Mouse (Mus musculus) embryonic facial prominence, embryonic 13.5 days (tissue): ENCODE measurements around the gene Mrpl43. TPM values are rescaled to one million over a fixed set of nuclear protein-coding genes. Genes with fewer than 3 reads are reported as not detected.
A peak's percentile ranks its signal among the peaks of the same experiment; 100 is the strongest.

Experiments
- ATAC-seq: fragments of 200-750 bp; cut with Nextera tagmentation; 2 replicates; pipeline ENCODE4 v1.8.0; 2017; ENCODE audit warnings: low read depth; ENCODE audit not compliant: insufficient number of reproducible peaks, insufficient read depth, low FRiP score, low TSS enrichment
- H3K27ac ChIP-seq: fragments of 300-500 bp; sonication (generic); 2 replicates; pipeline ENCODE4 v1.5.1; 2015; ENCODE audit warnings: moderate library complexity, mild to moderate bottlenecking, inconsistent platforms
- H3K27me3 ChIP-seq: fragments of 300-500 bp; sonication (generic); 2 replicates; pipeline ENCODE4 v1.6.1; 2015; ENCODE audit warnings: mild to moderate bottlenecking, inconsistent platforms
- H3K36me3 ChIP-seq: fragments of 300-500 bp; sonication (generic); 2 replicates; pipeline ENCODE4 v1.6.1; 2015; ENCODE audit warnings: mild to moderate bottlenecking, inconsistent platforms
- H3K4me1 ChIP-seq: fragments of 300-500 bp; sonication (generic); 2 replicates; pipeline ENCODE4 v1.6.1; 2015; ENCODE audit warnings: inconsistent platforms
- H3K4me2 ChIP-seq: fragments of 300-500 bp; sonication (generic); 2 replicates; pipeline ENCODE4 v1.6.1; 2015; ENCODE audit warnings: moderate library complexity, mild to moderate bottlenecking, inconsistent platforms
- H3K4me3 ChIP-seq: fragments of 300-500 bp; sonication (generic); 2 replicates; pipeline ENCODE4 v1.5.1; 2015; ENCODE audit warnings: mild to moderate bottlenecking, inconsistent platforms
- H3K9ac ChIP-seq: fragments of 300-500 bp; sonication (generic); 2 replicates; pipeline ENCODE4 v1.6.1; 2015; ENCODE audit warnings: mild to moderate bottlenecking, inconsistent platforms
- H3K9me3 ChIP-seq: fragments of 300-500 bp; sonication (generic); 2 replicates; pipeline ENCODE4 v1.6.1; 2016; ENCODE audit warnings: inconsistent platforms
- WGBS: fragments of 180-500 bp; shearing (Covaris S2); methylation state at CpG from one replicate; pipeline ENCODE4 v1.1.7; 2015; ENCODE audit warnings: mixed read lengths; 5-methylcytosine and 5-hydroxymethylcytosine counted together
- polyA plus RNA-seq: library from polyadenylated mRNA; unstranded; fragments of >200 nt; fragmentation: Nextera tagmentation; extraction: Ambion mirVana; gene quantifications from 2 replicates; pipeline ENCODE4 v1.2.1, GENCODE M21; 2015

The Mrpl43 gene
- polyA plus RNA-seq, 1 experiment from 2014 or later: 81.2 TPM

DNA sequence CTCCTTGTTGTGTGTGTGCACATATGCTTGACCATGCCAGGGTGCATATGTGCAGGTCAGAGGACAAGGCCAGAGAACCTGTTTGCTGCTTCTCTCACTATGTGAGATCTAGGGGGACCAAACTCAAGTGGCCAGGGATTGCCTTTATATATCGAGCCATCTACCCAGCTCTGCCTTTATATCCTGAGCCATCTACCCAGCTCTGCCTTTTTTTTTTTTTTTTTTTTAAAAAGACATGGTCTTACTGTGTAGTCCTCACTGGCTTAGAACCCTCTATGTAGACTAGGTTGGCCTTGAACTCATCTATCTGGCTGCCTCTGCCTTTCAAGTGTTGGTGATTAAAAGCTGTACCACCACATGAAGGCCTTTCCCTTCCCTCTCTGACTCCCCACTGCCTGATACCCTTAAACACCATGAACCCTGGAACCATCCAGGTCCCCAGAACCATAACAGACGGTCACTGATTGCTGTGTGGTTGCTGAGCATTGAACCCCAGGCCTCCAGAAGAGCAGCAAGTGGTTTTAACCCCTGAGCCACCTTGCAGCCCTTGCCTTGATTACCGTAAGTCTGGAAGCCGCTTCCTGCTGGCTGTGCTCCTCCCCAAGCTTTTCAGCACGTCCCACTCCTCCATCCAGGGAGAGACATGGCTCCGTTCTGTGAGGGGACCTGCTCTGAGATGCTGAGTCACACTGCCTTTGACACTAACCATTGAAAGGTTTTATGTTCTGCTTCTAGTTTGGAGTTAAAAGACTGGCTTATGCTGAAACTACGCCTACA, 2.3 kb downstream of the Mrpl43 start:
- H3K9ac ChIP-seq: peak overlapping the region; percentile 27; the same call in 1 of the 2 replicates
- H3K27ac ChIP-seq: no peak overlapping the region
- no peaks in the 10 kb centered on the region for H3K9me3 ChIP-seq
- H3K36me3 ChIP-seq: peaks cover 65% of the 10 kb centered on the region
- no peak for ATAC-seq
- H3K4me1 ChIP-seq: peaks cover 28% of the 10 kb centered on the region
- H3K4me2 ChIP-seq: no peak overlapping the region
- 85% methylated on average over 7 of the region's 7 CpGs for WGBS
- H3K27me3 ChIP-seq: no peaks in the 10 kb centered on the region
- no peak overlapping the region for H3K4me3 ChIP-seq

- peaks cover 17% of the 10 kb centered on the region for H3K4me1 ChIP-seq
- H3K4me2 ChIP-seq: no peak overlapping the region
- WGBS: 78% methylated on average over 3 of the region's 3 CpGs
- ATAC-seq: no peak
- no peaks in the 10 kb centered on the region for H3K27me3 ChIP-seq
- peaks cover 72% of the 10 kb centered on the region for H3K36me3 ChIP-seq
- no peaks in the 10 kb centered on the region for H3K9me3 ChIP-seq
- no peak overlapping the region for H3K4me3 ChIP-seq
- no peak overlapping the region for H3K27ac ChIP-seq
- no peak overlapping the region for H3K9ac ChIP-seq
These were observed 3.9 kb downstream of the Mrpl43 start for GRCm38 (mm10) chr19:45002301-45002700.

DNA sequence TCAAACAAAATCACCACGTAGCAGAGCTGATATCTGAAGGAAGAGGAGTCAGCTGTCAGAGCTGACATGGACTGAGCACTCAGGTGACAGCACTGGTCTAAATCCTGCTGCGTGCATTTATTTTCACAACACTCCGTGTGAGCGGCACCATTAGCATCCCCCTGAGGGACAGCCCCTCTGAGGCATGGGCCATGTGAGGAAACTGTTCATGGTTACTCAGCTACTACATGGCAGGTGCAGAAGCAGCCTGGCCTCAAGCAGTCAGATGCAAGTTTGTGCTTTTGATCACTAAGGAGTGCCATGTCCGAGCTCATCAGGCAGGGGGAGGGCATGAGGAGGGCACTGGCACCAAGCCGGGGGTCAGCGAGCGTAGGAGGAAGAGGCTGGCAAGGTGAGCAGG, 6.6 kb downstream of the Mrpl43 start:
- no peak overlapping the region for H3K4me3 ChIP-seq
- H3K27me3 ChIP-seq: no peaks in the 10 kb centered on the region
- 0 out of 2 replicates have a peak, but pooled peaks cover 2% of the 10 kb centered on the region for H3K4me1 ChIP-seq
- 85% methylated on average over 8 of the region's 8 CpGs for WGBS
- no peak overlapping the region for H3K9ac ChIP-seq
- ATAC-seq: no peak
- no peaks in the 10 kb centered on the region for H3K9me3 ChIP-seq
- peaks cover 80% of the 10 kb centered on the region for H3K36me3 ChIP-seq
- no peak overlapping the region for H3K4me2 ChIP-seq
- no peak overlapping the region for H3K27ac ChIP-seq

DNA sequence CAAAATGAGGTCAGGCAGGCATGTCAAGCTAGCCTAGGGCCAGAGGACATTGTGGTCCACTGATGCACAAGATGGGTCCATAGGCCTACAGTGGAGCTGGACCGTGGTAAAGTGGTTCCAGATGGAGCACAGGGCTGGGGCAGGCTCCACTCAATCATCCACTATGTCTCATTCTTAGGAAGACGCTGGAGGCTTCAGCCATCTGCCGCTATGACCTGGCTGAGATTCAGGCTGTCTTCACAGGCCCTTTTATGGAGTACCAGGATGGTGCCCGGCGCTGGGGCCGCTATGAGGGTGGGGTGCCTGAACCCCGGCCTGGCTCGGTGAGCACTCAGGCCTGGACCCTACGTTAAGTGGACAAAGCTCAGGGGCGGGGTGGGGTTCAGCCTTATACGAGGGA, 8.5 kb downstream of the Mrpl43 start:
- no peak for ATAC-seq
- no peaks in the 10 kb centered on the region for H3K9me3 ChIP-seq
- H3K27me3 ChIP-seq: no peaks in the 10 kb centered on the region
- no peak overlapping the region for H3K9ac ChIP-seq
- no peak overlapping the region for H3K4me3 ChIP-seq
- H3K36me3 ChIP-seq: peaks cover 66% of the 10 kb centered on the region
- no peaks in the 10 kb centered on the region for H3K4me1 ChIP-seq
- no peak overlapping the region for H3K4me2 ChIP-seq
- no peak overlapping the region for H3K27ac ChIP-seq
- 70% methylated on average over 11 of the region's 11 CpGs for WGBS

- WGBS: 60% methylated on average over 7 of the region's 7 CpGs
- Histone ChIP-seq H3K4me2 (no peak overlapping the region), H3K36me3 (peaks cover 25% of the 10 kb centered on the region), H3K9me3 (no peaks in the 10 kb centered on the region), H3K4me1 (peaks cover 31% of the 10 kb centered on the region), H3K27me3 (no peaks in the 10 kb centered on the region), H3K4me3 (no peak overlapping the region), H3K27ac (no peak overlapping the region), H3K9ac (no peak overlapping the region)
- no peak for ATAC-seq
These were observed 13.5 kb downstream of the Mrpl43 start for GRCm38 (mm10) chr19:44992712-44993111.

DNA sequence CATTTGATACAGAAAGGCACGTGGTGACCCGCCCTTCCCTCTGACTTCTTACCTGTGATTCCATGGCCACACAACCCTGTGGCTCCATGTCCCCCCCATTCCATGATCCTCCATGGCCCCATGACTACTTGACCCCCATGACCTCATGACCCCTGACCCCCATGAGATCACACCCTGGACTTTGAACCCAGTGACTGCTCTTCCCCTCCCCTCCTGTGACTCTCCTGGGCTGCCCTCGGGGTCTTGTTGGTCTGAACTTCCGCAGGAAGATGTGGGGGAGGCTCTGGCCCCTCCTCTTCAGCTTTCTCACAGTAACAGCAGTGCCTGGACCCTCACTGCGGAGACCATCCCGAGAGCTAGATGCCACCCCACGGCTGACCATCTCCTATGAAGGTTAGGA, 14.0 kb downstream of the Mrpl43 start:
- Histone ChIP-seq H3K4me2 (no peak overlapping the region), H3K36me3 (peaks cover 21% of the 10 kb centered on the region), H3K9ac (no peak overlapping the region), H3K4me3 (no peak overlapping the region), H3K4me1 (peaks cover 31% of the 10 kb centered on the region), H3K27me3 (no peaks in the 10 kb centered on the region), H3K9me3 (no peaks in the 10 kb centered on the region), H3K27ac (no peak overlapping the region)
- no peak for ATAC-seq
- 34% methylated on average over 7 of the region's 7 CpGs for WGBS

GRCm38 (mm10) chr19:44991031-44991430, 15.2 kb downstream of the Mrpl43 start:
- WGBS: 73% methylated on average over 8 of the region's 8 CpGs
- Histone ChIP-seq H3K27me3 (no peaks in the 10 kb centered on the region), H3K4me1 (peaks cover 31% of the 10 kb centered on the region), H3K9ac (0 out of 2 replicates have a peak overlapping the region, but pooled peaks have one; percentile 78), H3K9me3 (no peaks in the 10 kb centered on the region), H3K36me3 (peaks cover 12% of the 10 kb centered on the region), H3K4me3 (no peak overlapping the region), H3K4me2 (no peak overlapping the region), H3K27ac (no peak overlapping the region)
- ATAC-seq: no peak

- Histone ChIP-seq H3K4me1 (peaks cover 31% of the 10 kb centered on the region), H3K9me3 (no peaks in the 10 kb centered on the region), H3K27ac (peak overlapping the region; percentile 34), H3K4me2 (peak overlapping the region; percentile 89), H3K27me3 (no peaks in the 10 kb centered on the region), H3K36me3 (peaks cover 12% of the 10 kb centered on the region; the same call in 1 of the 2 replicates), H3K4me3 (peak overlapping the region; percentile 77), H3K9ac (peak overlapping the region; percentile 78)
- ATAC-seq: no peak
- 5% methylated on average over 22 of the region's 22 CpGs for WGBS
These were observed 16.4 kb downstream of the Mrpl43 start for GRCm38 (mm10) chr19:44989567-44990495.

DNA sequence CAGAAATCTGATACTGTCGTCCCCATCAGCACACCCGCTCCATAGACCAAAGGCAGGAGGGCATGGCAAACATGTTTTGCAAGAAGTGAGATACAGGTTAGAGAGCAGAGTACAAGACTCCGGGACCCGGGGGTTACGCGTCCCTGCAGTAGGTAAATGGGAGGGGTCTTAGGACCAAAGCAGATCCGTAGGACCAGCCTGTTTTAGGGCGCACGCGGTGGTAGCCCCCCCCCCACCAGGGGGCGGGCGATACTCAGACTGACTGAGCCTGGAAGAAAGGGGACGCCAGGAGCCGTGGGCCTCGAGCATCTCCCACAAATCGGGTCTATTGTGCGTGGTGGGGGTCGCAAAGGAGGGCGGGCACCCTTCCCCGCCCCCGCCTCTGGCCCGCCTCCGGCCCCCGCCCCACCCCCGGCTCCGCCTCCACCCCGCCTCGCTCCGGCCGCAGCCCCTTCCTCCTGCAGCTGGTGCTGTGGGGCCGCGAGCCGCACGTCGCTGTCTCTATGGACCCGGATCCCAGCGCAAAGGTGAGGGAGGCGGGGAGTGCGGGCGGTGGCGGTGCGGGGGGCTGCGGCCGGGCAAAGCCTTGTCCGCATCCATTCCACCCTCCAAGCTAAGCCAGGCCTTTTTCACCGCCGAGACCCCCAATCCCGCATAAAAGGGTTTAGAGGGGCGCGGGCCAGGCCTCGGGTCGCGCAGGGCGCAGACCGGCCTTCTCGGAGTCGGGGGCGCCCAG, 17.2 kb downstream of the Mrpl43 start, which contains the start of gene Sema4g:
Sema4g (plus strand) TSS at position 271 of the 736 bp plus-strand sequence.
- under 1% methylated on average over 47 of the region's 58 CpGs for WGBS
- H3K27me3 ChIP-seq: no peaks in the 10 kb centered on the region
- H3K9me3 ChIP-seq: no peaks in the 10 kb centered on the region
- peaks cover 12% of the 10 kb centered on the region; the same call in 1 of the 2 replicates for H3K36me3 ChIP-seq
- peak within 1 kb of the TSS; percentile 34 for H3K27ac ChIP-seq
- peak; percentile 76 for ATAC-seq
- peak within 1 kb of the TSS; percentile 77 for H3K4me3 ChIP-seq
- peak within 1 kb of the TSS; percentile 89 for H3K4me2 ChIP-seq
- peak within 1 kb of the TSS; percentile 78 for H3K9ac ChIP-seq
- peaks cover 31% of the 10 kb centered on the region for H3K4me1 ChIP-seq

- H3K4me3 ChIP-seq: peak overlapping the region; percentile 77
These were observed 17.9 kb downstream of the Mrpl43 start for GRCm38 (mm10) chr19:44988321-44988720.

GRCm38 (mm10) chr19:44987851-44988250, 18.4 kb downstream of the Mrpl43 start:
- ATAC-seq: no peak
- Histone ChIP-seq H3K4me3 (no peak overlapping the region), H3K9me3 (no peaks in the 10 kb centered on the region), H3K9ac (no peak overlapping the region), H3K27me3 (no peaks in the 10 kb centered on the region), H3K36me3 (peaks cover 13% of the 10 kb centered on the region; the same call in 1 of the 2 replicates), H3K4me2 (no peak overlapping the region), H3K4me1 (peaks cover 31% of the 10 kb centered on the region), H3K27ac (no peak overlapping the region; the same call in 1 of the 2 replicates)
- WGBS: 54% methylated on average over 6 of the region's 6 CpGs

More at GRCm38 (mm10) chr19:44988321-44988720, 17.9 kb downstream of the Mrpl43 start:
- H3K27ac ChIP-seq: peak overlapping the region; percentile 34
- peaks cover 31% of the 10 kb centered on the region for H3K4me1 ChIP-seq
- peak overlapping the region; percentile 89 for H3K4me2 ChIP-seq
- WGBS: 24% methylated on average over 9 of the region's 9 CpGs
- peaks cover 14% of the 10 kb centered on the region; the same call in 1 of the 2 replicates for H3K36me3 ChIP-seq
- H3K9ac ChIP-seq: peak overlapping the region; percentile 78
- no peaks in the 10 kb centered on the region for H3K9me3 ChIP-seq
- no peak for ATAC-seq
- H3K27me3 ChIP-seq: no peaks in the 10 kb centered on the region
